Mouse (Mus musculus): Measurements from ENCODE around the gene Rasgrf2.

Rasgrf2 gene

DNA sequence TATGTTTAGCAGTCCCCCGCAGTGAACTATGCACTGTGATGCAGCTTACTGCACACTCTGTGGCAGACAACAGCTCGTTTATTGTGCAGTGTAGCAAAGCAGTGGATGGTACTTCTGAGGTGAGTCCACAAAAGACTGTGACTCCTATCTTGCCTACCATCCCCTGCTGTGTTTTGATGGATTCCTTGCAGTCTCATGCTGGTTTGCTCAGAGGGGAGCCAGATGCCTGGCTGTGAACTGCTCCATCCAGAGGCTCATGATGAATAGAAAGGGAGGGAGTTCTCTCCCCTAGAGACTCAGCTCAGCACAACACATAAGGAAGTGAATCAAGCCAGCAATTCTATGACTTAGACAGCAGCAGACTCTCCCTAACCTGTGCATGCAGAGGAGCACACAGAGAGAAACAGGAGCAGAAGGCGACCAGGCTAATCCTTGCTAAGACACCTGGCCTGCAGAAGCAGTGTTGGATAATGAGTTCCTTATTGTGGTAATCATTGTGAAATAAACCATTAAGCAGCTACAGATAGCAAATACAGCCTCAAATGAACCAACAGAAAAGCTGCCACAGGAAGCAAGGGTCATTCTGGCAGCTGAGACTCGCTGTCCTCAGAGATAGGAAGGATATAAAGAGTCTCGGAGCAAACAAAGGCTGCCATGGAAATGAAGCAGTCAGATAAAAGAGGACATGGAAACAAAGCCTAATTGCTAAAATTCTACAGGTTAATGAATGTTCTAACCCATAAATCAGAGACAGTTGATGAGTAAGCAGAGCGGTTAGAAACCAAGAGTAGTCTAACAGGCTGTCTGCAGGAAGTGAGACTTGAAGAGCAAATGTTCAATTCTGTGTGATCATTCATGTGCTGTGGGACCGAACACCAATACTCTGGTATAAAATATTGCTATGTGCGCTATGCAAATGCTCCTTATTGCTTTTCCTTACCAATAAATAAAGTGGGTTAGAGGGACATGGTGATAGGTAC lies 89.6 kb downstream of the Rasgrf2 start:
- DNase-seq, result no peak

DNA sequence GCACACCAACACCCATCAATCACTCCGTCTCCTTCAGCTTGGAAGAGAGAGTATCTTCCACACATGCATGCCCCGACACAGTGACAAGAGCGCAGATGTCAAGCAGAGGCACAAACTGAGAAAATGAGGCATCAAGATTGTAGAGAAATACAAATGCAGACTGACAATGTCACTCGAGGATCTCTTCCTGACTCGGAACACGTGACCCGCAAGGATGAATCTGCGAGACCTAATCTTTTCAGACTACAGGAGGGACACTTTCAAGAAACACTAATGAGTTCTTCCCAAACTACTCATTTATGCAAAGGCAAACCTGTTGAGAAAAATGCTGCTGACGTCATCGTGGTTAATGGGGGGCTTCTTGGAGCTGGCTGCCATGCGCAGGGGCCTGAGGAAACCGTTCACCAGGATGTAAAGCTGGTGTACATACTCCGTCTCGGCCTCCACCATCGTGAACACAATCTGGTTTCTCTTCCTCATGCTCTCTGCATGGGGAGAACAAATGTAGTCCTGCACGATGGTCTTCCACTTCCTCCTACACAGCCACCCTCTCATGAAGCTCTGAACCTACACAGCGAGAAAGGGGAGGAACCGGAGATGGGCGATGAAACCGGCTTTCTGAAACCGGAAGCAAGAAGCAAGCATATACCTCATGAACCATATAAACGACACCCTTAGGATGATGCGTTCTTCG lies 100.9 kb downstream of the Rasgrf2 start:
- DNase-seq, result no peak

- no peak for DNase-seq
Observed at GRCm38 (mm10) chr13:92029666-92030065, 101.8 kb downstream of the Rasgrf2 start.

GRCm38 (mm10) chr13:92027951-92028350 lies 103.5 kb downstream of the Rasgrf2 start:
- DNase-seq, result no peak

- DNase-seq, result no peak
Observed at GRCm38 (mm10) chr13:92026651-92027050, 104.8 kb downstream of the Rasgrf2 start.

DNA sequence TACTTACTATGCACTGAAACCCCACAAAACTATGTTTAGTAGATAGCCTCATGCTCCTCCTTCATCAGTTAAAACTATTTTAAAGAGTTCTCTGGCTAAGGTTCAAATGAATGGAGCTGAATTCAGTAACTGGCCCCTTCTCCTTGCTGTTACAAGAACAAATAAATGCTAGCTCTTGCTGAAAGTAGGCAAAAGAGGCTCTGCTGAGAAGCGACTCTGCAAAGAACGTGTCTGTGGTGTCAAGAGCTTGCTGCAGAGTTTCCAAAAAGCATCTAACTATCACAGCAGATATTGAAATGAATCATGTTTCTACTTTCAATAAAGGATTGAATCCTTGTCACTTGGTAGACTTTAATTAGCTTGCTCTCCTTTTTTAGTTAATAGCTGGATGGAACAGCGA lies 106.3 kb downstream of the Rasgrf2 start:
- DNase-seq, result no peak

DNA sequence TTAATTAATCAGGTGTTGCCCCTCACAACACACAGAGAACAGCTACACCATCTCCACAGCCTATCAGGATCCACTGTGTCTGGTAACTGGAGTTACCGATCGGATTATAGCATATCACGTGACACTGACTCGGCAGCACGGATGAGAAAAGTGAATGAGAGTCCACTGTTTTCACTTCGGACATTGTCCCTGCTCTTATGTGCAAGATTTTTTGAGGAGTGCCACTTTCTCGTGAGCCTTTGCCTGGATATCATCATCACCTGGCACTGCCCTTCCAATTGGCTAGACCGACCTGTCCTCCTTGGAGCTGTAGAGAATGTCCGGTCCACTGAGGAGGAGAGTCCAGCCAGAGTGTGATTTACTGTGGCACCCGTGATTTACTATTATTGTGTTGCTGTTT lies 109.3 kb downstream of the Rasgrf2 start:
- DNase-seq, result no peak

DNA sequence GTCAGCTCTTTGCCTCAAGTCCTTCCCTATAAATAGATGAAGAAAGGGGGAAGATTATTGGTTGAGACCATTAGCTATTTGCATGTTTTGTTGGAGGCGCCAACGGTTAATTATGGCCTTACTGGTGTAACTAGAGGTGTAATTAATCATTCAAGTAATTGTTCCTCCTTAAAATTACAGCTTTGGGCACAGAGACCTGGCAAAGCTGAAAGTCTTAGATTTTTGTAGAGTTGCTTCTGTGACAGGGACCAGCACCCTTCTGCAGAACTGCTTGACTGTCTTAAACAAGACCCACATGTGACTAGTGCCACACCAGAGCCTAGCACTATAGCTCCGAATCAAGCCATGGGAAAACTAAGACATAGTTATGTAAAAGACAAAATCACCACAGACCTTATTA lies 134.5 kb downstream of the Rasgrf2 start:
- DNase-seq, result no peak

GRCm38 (mm10) chr13:91991412-91991811 lies 140.0 kb downstream of the Rasgrf2 start:
- DNase-seq, result no peak

DNA sequence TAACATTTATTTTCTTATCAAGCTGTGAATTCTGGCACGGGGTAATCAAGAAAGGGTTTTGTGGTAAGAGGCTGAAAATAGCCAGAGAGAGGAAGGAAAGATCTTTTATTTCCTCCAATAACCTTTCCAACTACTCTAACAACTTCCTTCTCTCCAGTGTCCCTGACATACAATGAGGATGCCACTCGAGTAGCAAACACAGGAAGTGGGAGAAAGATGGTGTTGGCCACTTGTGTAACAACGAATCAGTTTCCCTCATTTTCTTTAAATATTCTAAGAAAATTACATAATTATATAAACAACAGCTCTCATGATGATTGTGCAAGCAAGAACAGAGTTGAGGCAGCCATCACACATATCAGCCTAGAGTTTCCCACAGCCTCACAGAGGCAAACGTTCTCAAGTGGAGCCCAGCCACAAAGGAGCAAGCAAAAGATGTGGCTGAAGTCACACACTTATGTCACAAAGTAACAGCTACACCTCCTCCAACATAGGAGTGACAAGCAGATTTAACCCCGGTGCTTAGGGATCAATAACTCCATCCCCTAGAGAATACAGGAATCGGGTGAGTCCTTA lies 140.7 kb downstream of the Rasgrf2 start:
- DNase-seq, result no peak

GRCm38 (mm10) chr13:91988378-91988777 lies 143.1 kb downstream of the Rasgrf2 start:
- no peak for DNase-seq

GRCm38 (mm10) chr13:91986958-91987357 lies 144.5 kb downstream of the Rasgrf2 start:
- no peak for DNase-seq

- DNase-seq, result no peak
Observed at GRCm38 (mm10) chr13:91985915-91986589, 145.4 kb downstream of the Rasgrf2 start.

GRCm38 (mm10) chr13:91985019-91985418 lies 146.4 kb downstream of the Rasgrf2 start:
- no peak for DNase-seq

- no peak for DNase-seq
Observed at GRCm38 (mm10) chr13:91982080-91982479, 149.4 kb downstream of the Rasgrf2 start.

- DNase-seq, result no peak
Observed at GRCm38 (mm10) chr13:91981414-91981813, 150.0 kb downstream of the Rasgrf2 start.

DNA sequence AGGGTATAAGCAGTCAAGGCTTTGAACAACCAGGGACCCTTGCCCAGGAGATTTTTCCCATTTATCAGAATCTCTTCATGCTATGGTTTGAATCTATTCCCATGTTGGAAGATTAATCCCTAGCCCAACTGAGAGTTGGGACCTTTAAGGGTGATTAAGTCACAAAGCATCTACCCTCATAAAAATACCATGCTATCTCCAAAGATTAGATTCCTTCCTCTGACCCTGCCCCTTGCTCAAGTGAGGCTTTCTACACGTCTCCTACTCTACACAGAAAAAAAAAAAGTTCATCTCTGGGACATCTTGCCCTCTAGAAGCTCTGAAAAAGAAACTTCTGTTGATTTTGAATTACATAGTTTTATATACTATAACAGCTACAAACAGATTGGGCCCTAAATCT lies 154.5 kb downstream of the Rasgrf2 start:
- no peak for DNase-seq

GRCm38 (mm10) chr13:91976541-91976940 lies 154.9 kb downstream of the Rasgrf2 start:
- DNase-seq, result no peak

GRCm38 (mm10) chr13:91974154-91974553 lies 157.3 kb downstream of the Rasgrf2 start:
- peak; percentile 59 for DNase-seq

DNA sequence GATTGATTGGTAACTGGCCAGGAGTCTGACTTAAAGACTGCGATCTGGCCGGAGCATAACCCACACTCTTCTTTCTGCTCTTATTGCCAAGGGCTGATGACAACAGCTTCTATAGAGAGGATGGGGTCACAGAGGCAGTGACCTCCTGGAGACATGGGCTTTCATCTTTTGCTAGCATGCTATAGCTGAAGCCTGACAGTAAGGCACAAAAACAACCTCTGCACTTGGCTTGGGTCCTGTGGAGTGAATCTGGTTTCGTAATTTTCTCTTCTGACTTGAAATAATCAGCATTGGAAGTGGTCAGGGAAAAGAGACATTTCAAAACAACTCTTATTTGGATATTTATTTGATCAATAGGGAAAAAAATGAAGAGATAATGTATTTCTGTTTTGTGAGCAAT lies 160.2 kb downstream of the Rasgrf2 start:
- no peak for DNase-seq

- DNase-seq, result no peak
Observed at GRCm38 (mm10) chr13:91956474-91956873, 175.0 kb downstream of the Rasgrf2 start.

GRCm38 (mm10) chr13:91955646-91956045 lies 175.8 kb downstream of the Rasgrf2 start:
- DNase-seq, result no peak

DNA sequence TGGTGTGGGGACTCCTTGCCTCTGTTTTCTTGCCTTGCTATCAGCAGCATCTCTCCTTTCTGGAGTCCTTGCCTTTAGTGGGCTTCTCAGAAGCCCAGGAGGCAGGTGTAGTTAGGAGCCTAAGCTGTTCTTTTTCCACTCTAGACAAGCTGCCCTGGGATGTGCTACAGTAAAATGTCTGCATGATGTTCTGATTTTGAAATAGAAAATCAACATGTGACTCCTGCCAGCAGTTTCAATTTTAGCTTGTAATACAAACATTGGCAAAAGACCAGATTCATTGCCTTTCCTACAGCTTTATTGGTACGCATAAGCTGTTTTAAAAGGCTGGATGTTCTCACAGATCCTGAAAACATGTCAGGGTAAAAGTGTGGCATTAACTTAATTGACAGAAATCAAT lies 176.3 kb downstream of the Rasgrf2 start:
- DNase-seq, result peak; percentile 70

All from layer of hippocampus, adult 9-11 months (tissue).